Mouse (Mus musculus): Measurements from ENCODE around the gene Hoxb5.

The Hoxb5 gene

DNA sequence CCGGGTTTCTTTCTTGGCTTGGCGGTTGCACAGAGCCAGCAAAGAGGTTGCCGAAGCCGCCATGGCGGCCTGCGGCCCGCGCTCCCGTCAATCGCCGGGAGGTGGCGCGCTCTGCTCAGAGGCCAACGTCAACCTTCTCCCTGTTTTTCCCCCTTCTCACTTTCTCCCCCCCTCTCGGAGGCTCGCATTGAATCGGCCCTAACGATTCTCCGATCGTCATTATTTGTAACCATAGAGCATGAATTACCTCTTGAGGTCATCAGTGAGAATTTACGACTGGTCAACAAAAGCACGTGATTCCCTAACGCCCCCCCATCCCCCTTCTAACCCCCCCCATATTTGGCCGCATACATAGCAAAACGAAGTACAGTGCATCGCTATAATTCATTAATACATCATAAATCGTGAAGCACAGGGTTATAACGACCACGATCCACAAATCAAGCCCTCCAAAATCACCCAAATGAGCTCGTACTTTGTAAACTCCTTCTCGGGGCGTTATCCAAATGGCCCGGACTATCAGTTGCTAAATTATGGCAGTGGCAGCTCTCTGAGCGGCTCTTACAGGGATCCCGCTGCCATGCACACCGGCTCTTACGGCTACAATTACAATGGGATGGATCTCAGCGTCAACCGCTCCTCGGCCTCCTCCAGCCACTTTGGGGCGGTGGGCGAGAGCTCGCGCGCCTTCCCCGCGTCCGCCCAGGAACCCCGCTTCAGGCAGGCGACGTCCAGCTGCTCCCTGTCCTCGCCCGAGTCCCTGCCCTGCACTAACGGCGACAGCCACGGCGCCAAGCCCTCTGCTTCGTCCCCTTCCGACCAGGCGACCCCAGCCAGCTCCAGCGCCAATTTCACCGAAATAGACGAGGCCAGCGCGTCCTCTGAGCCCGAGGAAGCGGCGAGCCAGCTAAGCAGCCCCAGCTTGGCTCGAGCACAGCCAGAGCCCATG lies at the start of gene Hoxb5:
Hoxb5 (plus strand) TSS at position 186 of the 949 bp plus-strand sequence.
- DNase-seq: peak; percentile 92 to 94

DNA sequence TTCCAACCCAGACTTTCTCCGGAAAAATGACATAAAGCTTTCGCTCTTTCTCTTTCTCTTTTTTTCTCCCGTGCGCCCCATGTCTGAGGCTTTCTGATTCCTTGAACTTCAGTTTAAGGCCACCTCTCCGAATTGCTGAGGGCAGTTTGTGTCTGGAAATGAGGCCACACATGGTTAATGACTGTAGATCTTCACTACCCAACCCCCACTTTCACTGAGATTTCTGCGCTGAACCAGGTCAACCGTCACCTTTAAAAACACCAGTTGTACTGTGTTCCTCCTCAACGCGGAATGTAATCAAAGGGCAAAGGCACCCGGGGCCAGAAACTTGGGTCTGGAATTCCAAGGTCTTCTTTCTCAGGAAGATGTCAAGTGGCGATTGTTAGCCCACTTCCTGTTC lies 48.9 kb upstream of the Hoxb5 start:
- DNase-seq: peak; percentile 77 to 91

- no peak for DNase-seq
Measured at GRCm38 (mm10) chr11:96255111-96255995, 47.8 kb upstream of the Hoxb5 start.

- no peak for DNase-seq
Measured at GRCm38 (mm10) chr11:96255996-96256445, 47.1 kb upstream of the Hoxb5 start.

DNA sequence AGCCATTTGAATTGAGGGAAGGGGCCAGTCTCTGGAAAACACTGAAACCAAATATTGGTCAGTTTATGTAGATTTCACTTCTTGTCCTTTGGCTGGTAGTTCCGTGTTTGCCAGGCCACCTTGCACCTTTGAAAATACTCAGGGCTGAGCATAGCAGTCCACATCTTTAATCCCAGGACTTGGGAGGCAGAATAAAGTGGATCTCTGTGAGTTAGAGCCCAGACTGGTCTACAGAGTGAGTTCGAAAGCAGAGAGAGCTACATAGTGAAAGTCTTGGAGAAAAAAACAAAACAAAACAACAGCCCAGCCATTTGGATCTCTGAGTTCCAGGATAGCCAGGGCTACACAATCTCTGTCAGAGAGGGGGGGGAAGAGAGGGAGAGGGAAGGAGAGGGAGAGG lies 46.0 kb upstream of the Hoxb5 start:
- no peak for DNase-seq

DNA sequence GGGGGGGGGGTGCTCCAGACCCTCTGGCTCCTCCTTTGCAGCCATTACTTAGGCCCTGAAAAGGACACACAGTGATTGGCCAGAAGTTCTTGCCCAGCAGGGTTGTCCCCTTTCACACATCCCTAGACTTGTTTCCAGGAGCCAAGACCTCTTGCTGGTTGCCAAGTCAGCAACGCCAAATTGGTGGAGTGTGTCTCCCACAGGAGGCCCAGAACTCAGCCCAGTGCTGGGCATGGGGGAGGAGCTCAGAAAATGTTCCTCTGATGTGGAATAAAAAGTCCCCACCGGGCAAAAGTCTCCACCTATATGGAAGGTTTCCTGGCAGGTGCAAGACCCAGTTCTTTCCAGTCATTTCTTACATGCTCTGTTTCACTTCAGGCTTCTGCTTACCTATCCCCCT lies 44.1 kb upstream of the Hoxb5 start:
- DNase-seq: peak; percentile 81 to 90

- no peak for DNase-seq
Measured at GRCm38 (mm10) chr11:96259511-96259910, 43.6 kb upstream of the Hoxb5 start.

- DNase-seq: peak; percentile 62
Measured at GRCm38 (mm10) chr11:96260310-96260970, 42.7 kb upstream of the Hoxb5 start.

DNA sequence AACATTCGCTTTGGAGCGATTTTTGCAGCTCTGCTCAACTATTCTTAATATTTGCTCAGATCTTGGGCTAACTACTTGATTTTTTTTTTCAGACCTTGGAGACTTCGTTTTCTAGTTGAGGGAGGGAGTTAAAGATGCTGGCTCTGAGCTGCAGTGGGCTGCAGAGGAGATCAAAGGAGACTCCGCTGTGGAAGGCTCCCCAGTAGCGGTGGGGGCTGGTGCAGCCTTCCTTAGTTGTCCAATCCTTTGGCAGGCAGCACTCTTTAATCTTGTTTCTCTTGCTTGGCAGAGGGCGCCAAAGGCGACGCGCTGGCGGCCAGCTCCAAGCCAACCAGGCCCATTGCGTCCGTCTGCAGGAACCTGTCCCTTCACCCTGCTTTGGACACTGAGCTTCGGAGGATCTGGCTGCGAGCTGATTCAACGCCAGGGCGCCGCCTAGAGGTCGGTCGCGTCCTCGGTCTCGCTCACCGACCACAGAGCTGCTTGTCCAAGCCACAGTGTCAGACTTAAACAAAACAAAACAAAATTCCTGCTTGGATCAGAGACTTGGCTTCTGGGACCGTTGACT lies 41.7 kb upstream of the Hoxb5 start:
- DNase-seq: peak; percentile 94 to 97

- peak in 1 of 2 experiments; percentile 45 for DNase-seq
Measured at GRCm38 (mm10) chr11:96262262-96262830, 40.8 kb upstream of the Hoxb5 start.

DNA sequence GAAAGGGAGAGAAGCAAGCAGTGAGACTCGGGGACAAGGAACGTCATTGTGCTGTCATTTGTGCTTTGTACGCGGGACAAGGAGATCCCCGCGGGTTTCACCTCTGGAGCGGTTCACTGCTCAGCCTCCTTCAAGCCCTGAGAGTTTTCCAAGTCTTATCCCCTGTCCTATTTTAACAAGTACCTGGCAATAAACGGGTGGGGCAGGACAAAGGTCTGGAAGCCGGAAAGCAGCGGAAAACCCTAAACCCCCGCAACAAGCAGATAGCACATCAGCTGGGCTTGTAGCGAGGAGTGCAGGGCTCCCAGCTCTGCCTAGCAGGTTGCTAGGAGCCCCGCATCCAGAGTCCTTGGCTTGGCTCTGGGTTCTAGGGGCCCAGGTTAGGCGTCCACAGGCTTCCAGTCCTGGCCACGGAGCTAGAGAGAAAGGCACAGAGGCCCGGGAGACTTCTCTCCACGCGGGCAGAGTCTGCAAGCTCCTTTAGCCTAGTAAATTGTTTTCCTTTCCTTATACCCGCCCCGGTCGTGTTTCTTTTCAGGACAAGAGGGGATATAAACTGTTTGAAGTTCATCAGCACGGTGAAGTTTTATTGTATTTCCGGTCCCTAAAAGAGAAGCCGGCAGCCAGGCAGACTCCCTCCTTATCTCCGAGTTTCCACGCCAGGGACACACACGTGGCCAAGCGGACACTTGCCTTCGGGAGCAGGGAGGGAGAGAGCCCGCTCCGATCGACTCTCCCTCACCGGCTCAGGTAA lies 39.3 kb upstream of the Hoxb5 start:
- peak in 1 of 2 experiments; percentile 25 for DNase-seq

GRCm38 (mm10) chr11:96264390-96265020 lies 38.6 kb upstream of the Hoxb5 start:
- DNase-seq: no peak

- peak; percentile 93 for DNase-seq
Measured at GRCm38 (mm10) chr11:96265954-96266353, 37.2 kb upstream of the Hoxb5 start.

DNA sequence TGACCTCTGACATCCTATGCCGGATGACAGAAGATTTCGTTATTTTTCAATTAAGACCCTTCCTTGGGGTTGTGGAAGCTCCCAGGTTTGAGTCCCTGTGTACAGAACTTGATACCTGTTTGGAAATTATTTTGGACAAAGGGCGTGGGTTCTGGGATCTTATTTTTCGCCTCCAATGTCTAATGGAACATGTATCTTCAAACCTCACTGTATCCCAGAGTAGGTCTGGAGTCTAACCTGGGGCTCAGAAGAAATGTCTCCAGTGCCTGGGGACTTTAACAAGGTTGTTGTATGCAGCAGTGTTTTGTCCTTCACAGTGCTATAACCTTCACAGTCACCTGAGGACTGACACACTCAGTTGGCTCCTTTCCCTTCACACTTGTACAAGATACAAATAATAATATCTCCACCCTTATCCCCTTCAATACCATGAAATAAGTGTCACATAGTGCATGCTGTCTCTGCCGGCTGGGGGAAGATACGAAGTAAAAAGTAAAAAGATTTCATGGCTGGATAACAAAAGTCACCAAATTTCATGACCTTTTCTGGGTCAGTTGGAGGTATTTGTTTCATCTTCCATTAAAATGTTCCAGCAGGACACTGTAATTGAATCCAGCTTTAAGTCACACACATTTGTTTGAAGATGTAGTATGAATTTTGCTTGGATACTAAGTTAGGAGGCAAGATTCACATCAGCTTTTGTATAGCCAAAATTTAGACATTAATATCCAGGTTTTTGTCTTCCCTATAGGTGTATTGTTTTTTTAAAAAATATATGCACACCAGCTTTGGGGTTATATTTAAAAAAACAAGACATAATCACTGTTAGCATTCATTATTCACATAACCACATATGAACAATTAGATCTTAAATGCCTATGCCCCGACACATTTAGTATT lies 35.9 kb upstream of the Hoxb5 start:
- peak; percentile 0 to 1 for DNase-seq

DNA sequence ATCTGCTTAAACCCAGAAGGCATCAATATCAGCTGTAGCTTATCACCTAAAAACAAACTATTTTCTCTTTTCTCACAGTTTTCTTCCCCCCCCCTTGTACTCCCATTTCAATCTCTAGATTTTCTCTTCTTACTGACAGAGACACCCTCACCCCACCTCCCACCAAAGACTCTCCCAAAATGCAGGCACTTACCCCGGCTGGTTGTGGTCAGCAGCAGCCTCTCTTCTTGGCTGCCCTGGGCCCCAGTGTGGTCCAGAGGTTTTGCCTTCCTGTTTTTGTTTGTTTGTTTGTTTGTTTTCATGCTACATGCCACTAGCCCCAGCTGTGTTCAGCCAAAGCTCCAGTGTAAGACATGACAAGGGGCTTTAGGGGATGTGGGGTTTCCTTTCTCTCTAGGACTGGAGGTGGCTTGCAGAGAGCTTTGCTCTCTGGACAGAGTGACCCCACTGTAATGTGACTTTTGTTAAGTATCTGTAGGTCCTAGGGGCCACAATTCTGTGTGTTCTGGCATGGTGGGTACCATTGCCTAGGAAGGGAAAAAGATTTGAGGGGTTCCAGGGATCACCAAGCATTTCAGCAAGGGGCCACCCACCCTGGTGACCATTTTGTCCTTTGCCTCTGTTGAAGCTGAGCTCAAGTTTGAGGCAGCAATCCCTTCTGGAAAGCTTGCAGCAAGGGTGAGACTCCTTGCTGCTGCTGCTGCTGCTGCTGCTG lies 34.9 kb upstream of the Hoxb5 start:
- DNase-seq: peak in 1 of 2 experiments; percentile 2

GRCm38 (mm10) chr11:96269869-96270268 lies 33.3 kb upstream of the Hoxb5 start:
- peak; percentile 85 to 88 for DNase-seq

- peak in 1 of 2 experiments; percentile 78 for DNase-seq
Measured at GRCm38 (mm10) chr11:96270996-96271540, 32.1 kb upstream of the Hoxb5 start, which contains the start of gene Hoxb9. Hoxb9 (plus strand) TSS chr11:96271457.

GRCm38 (mm10) chr11:96271541-96272011 lies 31.6 kb upstream of the Hoxb5 start:
- peak; percentile 77 to 87 for DNase-seq
